Mouse (Mus musculus) stomach, postnatal 0 days (tissue): ENCODE measurements at regions not wholly inside any gene's neighbourhood (a gene's known extent, or its start where the extent isn't known, plus 50 kb on each side); places are given as distances from the start of the nearest gene placed in this dataset.

Experiments
- CTCF ChIP-seq: IDR thresholded peaks from 2 replicates; pipeline ENCODE4 v1.5.1; 2016; ENCODE audit warnings: antibody characterized with exemption, low read depth, mild to moderate bottlenecking, moderate library complexity
- EP300 ChIP-seq: optimal IDR thresholded peaks from 2 replicates; pipeline ENCODE3; 2016; ENCODE audit warnings: antibody characterized with exemption

GRCm38 (mm10) chr11:8245408-8246003 lies 418.8 kb downstream of the Tns3 start:
- peak; percentile 81 for TF ChIP-seq CTCF
- TF ChIP-seq EP300 = no peak
